Mouse (Mus musculus): ENCODE measurements at regions not wholly inside any gene's neighbourhood (a gene's known extent, or its start where the extent isn't known, plus 50 kb on each side); places are given as distances from the start of the nearest gene placed in this dataset.

- DNase-seq (ENCODE audit: low spot score): no peak
Measured at GRCm38 (mm10) chr7:73637810-73638125, 96.1 kb upstream of the Chd2 start.

DNA sequence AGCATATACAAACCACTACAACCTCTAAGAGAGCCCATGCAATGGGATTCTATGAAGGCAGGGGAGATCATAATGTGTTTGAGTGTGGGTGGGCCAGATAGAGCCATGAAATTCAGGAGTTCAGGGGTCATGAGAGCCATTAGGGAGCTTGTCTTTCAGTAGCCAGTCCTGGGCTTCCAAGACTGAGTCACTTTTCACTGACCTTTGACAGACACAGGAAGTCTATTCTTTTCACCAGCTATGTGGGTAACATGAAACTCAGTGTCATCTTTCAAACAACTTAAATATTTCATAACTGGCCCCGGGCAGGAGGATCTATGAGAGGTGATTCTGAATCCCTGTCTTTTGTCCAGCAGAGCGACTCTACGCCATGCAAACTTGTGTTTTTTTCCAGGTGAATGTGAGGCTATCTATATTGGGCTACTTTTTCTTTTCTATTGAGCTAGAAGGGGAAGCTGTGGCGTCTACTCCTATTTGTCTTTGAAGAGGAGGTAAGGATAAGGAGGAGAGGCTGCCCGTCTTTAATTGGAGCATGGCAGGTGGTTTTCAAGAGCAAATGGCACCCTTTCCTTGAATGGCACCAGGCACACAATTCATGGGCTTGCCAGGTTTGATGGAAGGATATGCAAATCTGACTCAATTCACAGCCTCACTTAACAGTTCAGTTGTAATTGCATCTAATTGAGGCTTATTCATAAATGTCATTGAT is 95.6 kb upstream of the Chd2 start:
- DNase-seq (ENCODE audit: low spot score): no peak

GRCm38 (mm10) chr7:73635422-73635821 is 93.8 kb upstream of the Chd2 start:
- DNase-seq (ENCODE audit: low spot score): no peak

GRCm38 (mm10) chr7:73630790-73631189 is 89.2 kb upstream of the Chd2 start:
- no peak for DNase-seq (ENCODE audit: low spot score)

- DNase-seq (ENCODE audit: low spot score): no peak
Measured at GRCm38 (mm10) chr7:73629182-73629581, 87.6 kb upstream of the Chd2 start.

DNA sequence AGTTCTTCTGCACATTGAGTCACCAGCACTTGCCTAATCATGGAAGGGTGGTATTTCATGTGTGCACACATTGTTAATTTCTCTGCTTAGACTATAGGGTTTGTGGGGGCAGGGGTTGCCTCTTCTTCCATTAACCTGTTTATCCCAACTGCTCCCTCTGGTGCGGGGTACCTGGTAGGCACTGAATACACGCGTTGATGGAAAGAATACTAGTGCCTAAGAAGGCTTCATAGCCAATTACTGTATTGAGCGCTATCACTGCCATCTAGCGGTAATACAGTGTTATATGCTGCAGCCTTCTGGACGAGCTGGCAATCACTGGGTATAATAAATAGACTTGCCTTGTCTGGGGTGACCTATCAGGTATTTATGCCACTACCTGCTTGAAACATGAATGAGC is 86.4 kb upstream of the Chd2 start:
- peak; percentile 88 for DNase-seq (ENCODE audit: low spot score)

DNA sequence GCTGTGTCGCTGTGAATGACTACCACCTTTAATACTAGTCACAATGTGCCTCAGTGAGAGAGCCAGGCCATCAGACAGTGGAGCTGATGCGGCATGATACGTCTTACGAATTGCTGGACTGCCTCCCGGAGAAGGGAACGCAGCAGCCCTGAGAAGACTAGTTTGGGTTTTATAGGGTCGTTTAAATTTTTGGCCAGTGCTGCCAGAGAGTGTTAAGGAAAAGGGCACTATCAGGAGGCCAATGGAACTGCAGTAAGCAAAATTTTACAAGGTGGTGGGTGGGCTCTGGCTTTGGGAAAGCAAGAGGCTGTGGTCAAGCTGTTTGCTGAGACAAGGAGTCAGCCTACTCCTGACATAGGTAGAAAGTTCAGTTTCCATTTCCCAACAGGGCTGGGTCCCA is 84.7 kb upstream of the Chd2 start:
- DNase-seq (ENCODE audit: low spot score): no peak

GRCm38 (mm10) chr7:73625651-73626050 is 84.0 kb upstream of the Chd2 start:
- DNase-seq (ENCODE audit: low spot score): no peak

DNA sequence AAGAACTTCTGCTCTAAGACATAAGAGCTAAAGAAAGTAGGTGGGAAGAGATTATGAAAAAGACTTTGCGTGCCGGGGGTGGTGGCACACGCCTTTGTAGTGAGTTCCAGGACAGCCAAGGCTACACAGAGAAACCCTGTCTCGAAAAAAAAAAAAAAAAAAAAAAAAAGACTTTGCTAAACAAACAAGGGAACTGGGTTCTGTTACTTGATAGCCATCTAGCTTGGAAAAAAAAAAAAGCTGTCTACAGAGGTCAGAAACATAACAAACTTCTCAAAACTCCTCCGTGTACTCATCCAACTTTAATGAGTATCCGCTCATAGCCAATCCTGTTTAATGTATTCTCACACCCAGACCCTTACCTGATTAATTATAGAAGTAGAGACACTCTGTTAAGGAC is 83.4 kb upstream of the Chd2 start:
- DNase-seq (ENCODE audit: low spot score): no peak

GRCm38 (mm10) chr7:73624093-73624600 is 82.5 kb upstream of the Chd2 start:
- no peak for DNase-seq (ENCODE audit: low spot score)

DNA sequence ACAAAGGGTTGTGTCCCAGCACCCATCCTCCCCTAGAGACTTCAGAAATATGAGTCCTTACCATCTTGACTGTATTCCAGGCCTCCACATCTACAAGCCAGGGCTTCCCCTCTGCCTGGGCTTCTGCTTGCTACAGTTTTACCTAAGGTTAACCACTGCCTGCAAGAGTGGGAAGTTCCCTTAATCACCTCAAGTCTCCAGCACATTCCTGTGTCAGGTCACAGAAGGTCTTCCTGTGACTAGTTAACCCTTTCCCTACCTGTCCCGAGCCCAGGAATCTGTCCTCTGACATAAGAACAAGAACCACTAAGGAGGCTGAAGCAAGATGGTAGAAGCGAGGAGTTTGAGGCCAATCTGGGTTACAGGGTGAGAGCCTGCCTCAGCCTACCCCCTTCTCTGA is 80.8 kb upstream of the Chd2 start:
- DNase-seq (ENCODE audit: low spot score): no peak

DNA sequence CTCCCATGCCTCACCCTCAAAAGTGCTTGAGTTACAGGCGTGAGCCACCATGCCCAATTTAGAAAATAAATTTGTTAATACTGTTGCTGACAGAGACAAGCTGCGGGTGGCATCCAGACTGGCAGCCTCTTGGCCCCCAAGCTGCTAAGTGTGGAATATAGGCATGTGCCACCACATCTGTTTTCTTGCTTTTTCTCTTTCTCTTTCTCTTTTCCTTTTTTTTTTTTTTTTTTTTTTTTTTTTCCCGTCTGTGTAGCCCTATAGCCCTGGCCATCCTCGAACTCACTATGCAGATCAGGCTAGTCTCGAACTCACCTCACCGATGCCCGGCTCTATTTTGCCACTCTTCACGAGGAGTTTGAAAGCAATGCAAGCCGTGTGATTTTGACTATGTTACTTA is 78.7 kb upstream of the Chd2 start:
- DNase-seq (ENCODE audit: low spot score): no peak

DNA sequence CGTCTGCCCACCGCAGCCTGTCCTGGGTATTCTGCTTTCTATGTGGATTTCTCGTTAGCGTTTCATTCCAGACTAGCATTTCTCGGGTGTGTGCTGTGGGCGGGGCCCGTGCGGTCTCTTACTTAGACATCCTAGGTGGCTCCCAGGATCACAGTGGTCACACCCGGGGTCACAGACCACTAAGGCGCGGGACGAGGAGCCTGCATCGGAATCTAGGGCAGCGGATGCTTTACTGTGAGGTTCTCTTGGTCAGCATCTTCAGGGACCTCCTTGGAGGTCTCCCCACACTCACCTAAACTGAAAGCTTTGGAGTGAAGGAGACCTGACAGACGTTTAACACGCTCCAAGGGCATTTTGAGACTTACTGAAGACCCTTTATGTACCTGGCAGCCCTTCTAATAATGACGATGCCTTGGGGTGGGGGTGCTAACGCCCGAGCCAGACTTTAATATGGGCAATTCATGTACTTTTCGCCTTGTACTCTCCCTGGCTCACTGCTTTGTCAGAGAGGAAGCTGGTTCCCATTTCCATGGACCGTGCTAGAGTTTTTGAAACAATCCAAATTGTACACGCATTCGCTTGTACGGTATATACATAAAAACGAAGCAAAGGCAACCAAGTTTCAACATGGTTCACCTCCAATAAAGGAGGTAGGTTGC is 77.3 kb upstream of the Chd2 start:
- no peak for DNase-seq (ENCODE audit: low spot score)

DNA sequence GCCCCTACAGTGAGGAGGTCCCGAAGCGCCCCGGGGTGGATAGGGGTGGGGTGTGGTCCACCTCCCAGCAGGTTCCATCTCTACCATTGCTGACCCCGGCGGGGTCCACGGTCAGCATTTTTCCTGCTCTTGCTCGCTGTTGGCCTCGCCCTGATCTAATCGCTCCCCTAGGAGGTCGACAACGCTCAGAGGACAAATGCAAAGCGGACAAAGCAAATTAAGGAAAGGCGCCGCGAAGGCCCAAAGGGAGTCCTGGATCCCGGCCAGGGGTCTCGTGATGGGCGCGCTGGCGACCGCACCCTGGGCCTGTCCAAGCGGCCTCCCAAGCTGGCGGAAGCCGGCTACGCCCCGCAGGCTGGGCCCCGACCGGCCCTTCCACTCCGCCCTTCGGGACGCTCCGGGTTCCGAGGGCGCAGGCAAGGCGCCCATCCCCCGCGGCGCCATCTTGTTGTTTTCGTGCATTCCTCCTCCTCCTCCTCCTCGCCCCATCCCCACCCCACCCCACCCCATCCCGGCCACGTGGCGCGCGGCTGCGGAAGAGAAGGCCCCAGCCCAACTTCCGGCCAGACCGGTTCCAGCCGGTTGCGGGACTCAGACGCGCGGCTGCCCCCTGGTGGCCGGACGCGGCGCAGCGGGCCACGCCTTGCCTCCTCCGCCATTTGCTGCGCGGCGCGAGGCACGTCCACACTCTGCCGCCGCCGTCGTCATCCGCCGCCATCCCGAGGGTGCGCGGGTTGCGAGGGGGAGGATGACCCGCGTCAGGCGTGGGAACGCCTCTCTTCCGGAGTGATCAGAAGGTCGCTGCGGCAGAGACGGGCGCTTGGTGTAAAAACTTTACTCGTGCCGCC is 76.5 kb upstream of the Chd2 start:
- peak; percentile 98 for DNase-seq (ENCODE audit: low spot score)

GRCm38 (mm10) chr7:73616971-73617906 is 75.6 kb upstream of the Chd2 start:
- peak; percentile 53 for DNase-seq (ENCODE audit: low spot score)

GRCm38 (mm10) chr7:73616015-73616414 is 74.4 kb upstream of the Chd2 start:
- DNase-seq (ENCODE audit: low spot score): no peak

GRCm38 (mm10) chr7:73614840-73615555 is 73.4 kb upstream of the Chd2 start:
- no peak for DNase-seq (ENCODE audit: low spot score)

GRCm38 (mm10) chr7:73614341-73614740 is 72.7 kb upstream of the Chd2 start:
- peak; percentile 25 for DNase-seq (ENCODE audit: low spot score)

GRCm38 (mm10) chr7:73612752-73613092 is 71.1 kb upstream of the Chd2 start:
- no peak for DNase-seq (ENCODE audit: low spot score)

GRCm38 (mm10) chr7:73611866-73612751 is 70.5 kb upstream of the Chd2 start:
- DNase-seq (ENCODE audit: low spot score): no peak
